Mouse (Mus musculus) lung, postnatal 0 days (tissue): ENCODE results near the gene Dmpk. TPM values are rescaled to one million over a fixed set of nuclear protein-coding genes. Genes with fewer than 3 reads are reported as not detected.

Source experiments
- ATAC-seq: fragments of 200-750 bp; cut with Nextera tagmentation; 2 replicates; pipeline ENCODE4 v1.8.0; 2017; ENCODE audit warnings: moderate library complexity
- DNase-seq: peaks from one replicate; pipeline ENCODE4 v3.0.0-alpha.2; 2016; ENCODE audit warnings: low spot score
- H3K27ac ChIP-seq: fragments of 300-500 bp; sonication (generic); 2 replicates; pipeline ENCODE4 v1.5.1; 2014; ENCODE audit warnings: antibody characterized with exemption, mild to moderate bottlenecking, low read length, mixed read lengths
- H3K27me3 ChIP-seq: fragments of 300-500 bp; sonication (generic); replicated peaks from 2 replicates; pipeline ENCODE4 v1.6.1; 2014; ENCODE audit warnings: low read length, mixed read lengths; ENCODE audit not compliant: insufficient read depth
- H3K36me3 ChIP-seq: fragments of 300-500 bp; sonication (generic); 2 replicates; pipeline ENCODE4 v1.6.1; 2014; ENCODE audit warnings: low read length, mixed read lengths; ENCODE audit not compliant: insufficient read depth
- H3K4me1 ChIP-seq: fragments of 300-500 bp; sonication (generic); 2 replicates; pipeline ENCODE4 v1.6.1; 2014; ENCODE audit warnings: antibody characterized with exemption, low read depth, low read length, mixed read lengths; ENCODE audit not compliant: insufficient read depth
- H3K4me2 ChIP-seq: fragments of 300-500 bp; sonication (generic); replicated peaks from 2 replicates; pipeline ENCODE4 v1.6.1; 2014; ENCODE audit warnings: low read depth, mild to moderate bottlenecking, low read length, moderate library complexity, mixed read lengths
- H3K4me3 ChIP-seq: fragments of 300-500 bp; sonication (generic); 2 replicates; pipeline ENCODE4 v1.5.1; 2014; ENCODE audit warnings: low read depth, low read length
- H3K9ac ChIP-seq: fragments of 300-500 bp; sonication (generic); replicated peaks from 2 replicates; pipeline ENCODE4 v1.6.1; 2014; ENCODE audit warnings: low read depth, mild to moderate bottlenecking
- H3K9me3 ChIP-seq: fragments of 300-500 bp; sonication (generic); 2 replicates; pipeline ENCODE4 v1.6.1; 2016; ENCODE audit warnings: low read length, mixed read lengths
- CTCF ChIP-seq: IDR thresholded peaks from 2 replicates; pipeline ENCODE4 v1.5.1; 2016; ENCODE audit warnings: antibody characterized with exemption, mild to moderate bottlenecking
- EP300 ChIP-seq: IDR thresholded peaks from 2 replicates; pipeline ENCODE4 v1.6.1; 2016; ENCODE audit warnings: antibody characterized with exemption, mild to moderate bottlenecking, control low read depth
- WGBS: fragments of 180-500 bp; shearing (Covaris S2); extraction: QIAGEN DNeasy Blood & Tissue Kit; methylation state at CpG from one replicate; pipeline ENCODE4 v1.1.7; 2014; 5-methylcytosine and 5-hydroxymethylcytosine counted together
- polyA plus RNA-seq: library from polyadenylated mRNA; unstranded; fragments of >200 nt; fragmentation: Nextera tagmentation; extraction: Ambion mirVana; gene quantifications from 2 replicates; pipeline ENCODE4 v1.2.1, GENCODE M21; 2015

Gene Dmpk
- polyA plus RNA-seq, 1 experiment from 2014 or later, result 11.5 TPM

DNA sequence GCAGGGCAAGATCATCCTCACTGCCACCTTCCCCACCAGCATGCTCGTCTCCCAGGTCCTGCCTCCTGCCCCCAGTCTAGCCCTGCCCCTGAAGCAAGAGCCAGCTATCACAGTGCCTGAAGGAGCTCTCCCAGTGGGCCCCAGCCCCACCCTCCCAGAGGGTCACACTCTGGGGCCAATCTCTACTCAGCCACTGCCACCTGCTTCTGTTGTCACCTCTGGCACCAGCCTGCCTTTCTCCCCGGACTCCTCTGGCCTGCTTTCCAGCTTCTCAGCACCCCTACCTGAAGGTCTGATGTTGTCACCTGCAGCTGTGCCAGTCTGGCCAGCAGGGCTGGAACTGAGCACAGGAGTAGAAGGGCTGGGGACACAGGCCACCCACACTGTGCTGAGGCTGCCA lies 13.6 kb downstream of the Dmpk start:
- H3K27me3 ChIP-seq, result no peaks in the 10 kb centered on the region
- no peaks in the 10 kb centered on the region for H3K36me3 ChIP-seq
- no peak overlapping the region for H3K9ac ChIP-seq
- peaks cover 14% of the 10 kb centered on the region for H3K4me1 ChIP-seq
- no peak overlapping the region for H3K27ac ChIP-seq
- TF ChIP-seq EP300 (no peak), CTCF (no peak)
- no peaks in the 10 kb centered on the region for H3K9me3 ChIP-seq
- H3K4me3 ChIP-seq, result no peak overlapping the region
- WGBS, result 63% methylated on average over 2 of the region's 2 CpGs
- H3K4me2 ChIP-seq, result no peak overlapping the region
- ATAC-seq, result no peak
- no peak for DNase-seq

DNA sequence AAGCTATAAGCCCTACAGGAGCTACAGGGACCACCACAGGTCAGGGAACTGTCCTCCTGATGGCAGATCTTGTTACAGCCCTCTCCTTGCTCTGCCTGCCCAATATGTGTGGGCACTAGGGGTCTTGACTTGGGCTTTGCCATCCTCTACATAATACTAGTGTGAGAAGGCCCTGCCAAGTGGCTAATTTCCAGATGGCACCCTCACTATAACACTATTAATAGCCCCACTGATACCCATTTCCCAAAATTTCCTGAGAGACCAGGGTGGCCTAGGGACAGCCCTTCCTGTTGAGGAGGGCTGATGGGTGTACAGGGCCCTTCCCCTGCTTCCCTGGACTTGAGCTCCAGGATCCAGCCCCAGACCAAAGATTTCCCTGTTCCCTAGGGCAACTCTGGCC lies 14.2 kb downstream of the Dmpk start:
- Histone ChIP-seq H3K27me3 (no peaks in the 10 kb centered on the region), H3K9ac (no peak overlapping the region), H3K4me1 (peaks cover 12% of the 10 kb centered on the region), H3K27ac (no peak overlapping the region), H3K36me3 (no peaks in the 10 kb centered on the region), H3K9me3 (no peaks in the 10 kb centered on the region), H3K4me3 (no peak overlapping the region), H3K4me2 (no peak overlapping the region)
- no peak for TF ChIP-seq CTCF
- TF ChIP-seq EP300, result no peak
- ATAC-seq (no peak), DNase-seq (no peak)

DNA sequence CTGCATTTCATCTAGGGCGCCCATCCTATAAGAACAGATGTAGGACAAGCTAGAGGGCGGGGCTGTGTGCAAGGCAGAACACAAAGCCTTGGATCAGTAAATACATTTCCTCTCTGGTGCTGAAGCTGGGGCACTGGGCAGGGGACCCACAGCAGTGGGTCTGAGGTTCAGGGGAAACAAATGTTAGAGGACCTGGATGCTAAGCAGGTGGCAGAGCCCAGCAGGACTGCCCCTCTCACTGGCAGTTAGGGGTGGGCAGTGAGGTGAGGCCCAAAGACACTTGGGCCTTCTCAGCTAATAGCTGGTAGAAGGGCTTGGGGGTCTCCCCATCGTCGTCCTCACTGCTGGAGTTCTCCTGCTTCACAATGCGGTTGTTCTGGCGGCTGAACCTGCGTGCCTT lies 15.2 kb downstream of the Dmpk start:
- no peak overlapping the region for H3K9ac ChIP-seq
- H3K4me1 ChIP-seq, result peaks cover 11% of the 10 kb centered on the region
- WGBS, result 68% methylated on average over 7 of the region's 7 CpGs
- DNase-seq, result no peak
- H3K4me3 ChIP-seq, result no peak overlapping the region
- H3K36me3 ChIP-seq, result no peaks in the 10 kb centered on the region
- H3K27me3 ChIP-seq, result no peaks in the 10 kb centered on the region
- H3K9me3 ChIP-seq, result no peaks in the 10 kb centered on the region
- no peak overlapping the region for H3K27ac ChIP-seq
- no peak for TF ChIP-seq EP300
- no peak for TF ChIP-seq CTCF
- ATAC-seq, result no peak
- H3K4me2 ChIP-seq, result no peak overlapping the region

DNA sequence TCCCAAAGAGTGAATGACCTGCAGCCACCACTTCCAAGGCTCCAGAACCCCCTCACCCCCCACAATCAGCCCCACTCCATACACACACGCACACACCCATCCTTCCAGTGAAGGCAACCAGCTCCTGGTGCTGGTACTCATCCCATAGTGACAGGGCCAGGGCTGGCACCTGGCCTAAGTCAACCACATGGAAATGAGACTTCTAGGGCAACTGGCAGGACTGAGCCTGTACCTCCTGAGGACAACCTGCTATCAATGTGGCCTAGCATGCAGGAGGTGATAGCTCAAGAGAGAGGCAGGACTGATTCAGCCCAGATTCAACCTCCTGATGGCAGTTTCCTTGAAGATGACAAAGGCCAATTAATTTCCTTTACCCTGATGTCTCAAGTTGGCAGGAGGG lies 16.6 kb downstream of the Dmpk start:
- H3K4me2 ChIP-seq, result no peak overlapping the region
- DNase-seq (no peak), ATAC-seq (no peak)
- 67% methylated on average over 1 of the region's 1 CpGs for WGBS
- H3K27ac ChIP-seq, result no peak overlapping the region
- no peak overlapping the region for H3K9ac ChIP-seq
- H3K9me3 ChIP-seq, result no peaks in the 10 kb centered on the region
- H3K36me3 ChIP-seq, result no peaks in the 10 kb centered on the region
- no peaks in the 10 kb centered on the region for H3K27me3 ChIP-seq
- H3K4me3 ChIP-seq, result no peak overlapping the region
- H3K4me1 ChIP-seq, result peaks cover 11% of the 10 kb centered on the region
- TF ChIP-seq EP300 (no peak), CTCF (no peak)

DNA sequence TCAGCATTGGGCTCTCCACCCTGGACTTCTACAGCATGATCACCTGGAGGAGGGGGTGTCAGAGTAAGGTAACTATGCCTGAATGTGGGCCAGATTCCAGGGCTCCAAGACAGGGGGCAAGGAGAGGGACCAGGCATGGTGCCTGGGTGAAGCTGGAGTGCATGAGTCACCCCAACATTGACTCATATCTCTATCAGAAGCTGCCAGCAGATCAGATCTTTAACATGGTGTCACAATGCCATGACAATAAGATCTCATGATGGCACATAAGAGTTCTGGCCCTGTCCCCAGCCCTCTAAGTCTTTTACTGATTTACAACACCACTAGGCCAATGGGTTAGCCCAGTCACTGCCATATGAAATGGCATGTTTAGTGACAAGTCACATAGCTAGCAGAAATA lies 20.1 kb downstream of the Dmpk start:
- no peak for DNase-seq
- ATAC-seq, result no peak
- H3K4me3 ChIP-seq, result no peak overlapping the region

DNA sequence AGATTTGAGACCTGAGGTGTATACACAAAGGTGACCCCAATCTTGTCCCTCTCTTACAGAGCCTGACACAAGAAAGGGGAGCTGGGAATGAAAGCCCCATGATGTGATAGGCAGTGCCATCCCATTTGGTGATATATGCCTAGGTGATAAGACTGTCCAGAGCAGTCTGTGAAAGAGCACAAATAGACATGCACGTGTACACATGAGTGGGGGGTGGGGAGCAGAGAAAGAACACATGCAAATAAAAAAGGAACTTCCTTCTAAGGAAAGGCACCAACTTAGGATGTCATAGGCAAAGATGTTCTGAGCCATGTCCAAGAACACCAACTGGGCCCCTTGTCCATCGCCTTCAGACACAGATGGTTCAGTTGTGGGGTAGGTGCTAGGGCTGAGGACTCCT lies 20.8 kb downstream of the Dmpk start:
- no peaks in the 10 kb centered on the region for H3K9me3 ChIP-seq
- no peak overlapping the region for H3K4me2 ChIP-seq
- TF ChIP-seq CTCF, result no peak
- no peak for TF ChIP-seq EP300
- DNase-seq, result no peak
- 74% methylated on average over 2 of the region's 2 CpGs for WGBS
- H3K27ac ChIP-seq, result no peak overlapping the region
- no peaks in the 10 kb centered on the region for H3K4me1 ChIP-seq
- ATAC-seq, result no peak
- no peak overlapping the region for H3K4me3 ChIP-seq
- no peaks in the 10 kb centered on the region for H3K36me3 ChIP-seq
- no peak overlapping the region for H3K9ac ChIP-seq
- H3K27me3 ChIP-seq, result no peaks in the 10 kb centered on the region

More for the DNA sequence above, 20.1 kb downstream of the Dmpk start:
- Histone ChIP-seq H3K4me2 (no peak overlapping the region), H3K9me3 (no peaks in the 10 kb centered on the region), H3K9ac (no peak overlapping the region), H3K36me3 (no peaks in the 10 kb centered on the region), H3K4me1 (no peaks in the 10 kb centered on the region), H3K27ac (no peak overlapping the region), H3K27me3 (no peaks in the 10 kb centered on the region)
- TF ChIP-seq EP300 (no peak), CTCF (no peak)

DNA sequence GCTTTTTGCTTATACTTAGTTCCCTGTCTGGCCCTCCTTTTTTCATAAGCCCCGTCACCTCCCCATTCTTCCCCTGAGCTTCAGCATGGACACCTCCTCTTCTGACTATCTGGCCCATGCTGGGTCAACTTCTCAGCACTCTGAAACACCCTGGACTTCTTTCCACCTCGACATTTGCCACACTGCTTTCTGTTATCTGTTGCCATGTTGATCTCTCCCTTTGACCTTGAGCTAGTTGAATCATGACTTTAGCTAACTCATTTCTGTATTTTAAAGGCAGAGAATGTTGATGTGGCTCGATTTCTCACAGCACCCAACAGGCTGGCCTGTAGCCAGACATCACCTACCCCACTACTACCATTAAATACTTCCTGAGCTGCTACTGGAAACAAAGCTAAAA lies 23.8 kb downstream of the Dmpk start:
- Histone ChIP-seq H3K9me3 (no peaks in the 10 kb centered on the region), H3K27me3 (no peaks in the 10 kb centered on the region), H3K4me1 (no peaks in the 10 kb centered on the region), H3K4me3 (no peak overlapping the region), H3K27ac (no peak overlapping the region), H3K36me3 (no peaks in the 10 kb centered on the region), H3K9ac (no peak overlapping the region), H3K4me2 (no peak overlapping the region)
- ATAC-seq (no peak), DNase-seq (no peak)
- WGBS, result 50% methylated on average over 3 of the region's 3 CpGs
- TF ChIP-seq CTCF, result no peak
- TF ChIP-seq EP300, result no peak
